Mouse (Mus musculus) MEL (cell line): ENCODE data around the gene Dscam.

Experiments used
- CHD2 ChIP-seq: IDR thresholded peaks from 2 replicates; pipeline ENCODE4 v1.6.1; 2011; ENCODE audit warnings: low read length, improper control_type of control experiment
- CTCF ChIP-seq, 3 experiments: IDR thresholded peaks in 2 of 3; conservative IDR thresholded peaks in 1 of 3; 2 replicates each; pipeline ENCODE4 v1.5.1; 2011 to 2012; ENCODE audit warnings: low read length in 3 of 3, low read depth in 2 of 3, mild to moderate bottlenecking in 2 of 3, improper control_type of control experiment in 1 of 3, inconsistent platforms in 1 of 3, mixed read lengths in 1 of 3, moderate library complexity in 1 of 3; ENCODE audit not compliant: control insufficient read depth in 1 of 3, insufficient read depth in 1 of 3, poor library complexity in 1 of 3, severe bottlenecking in 1 of 3
- EP300 ChIP-seq, 2 experiments: IDR thresholded peaks; 2 replicates each; pipeline ENCODE4 v1.6.1; 2011; ENCODE audit warnings: improper control_type of control experiment in 2 of 2, low read length in 2 of 2, low read depth in 1 of 2, mild to moderate bottlenecking in 1 of 2
- HCFC1 ChIP-seq: IDR thresholded peaks from 2 replicates; pipeline ENCODE4 v1.6.1; 2012; ENCODE audit warnings: low read depth, mild to moderate bottlenecking, inconsistent platforms, low read length, improper control_type of control experiment, moderate library complexity
- MAX ChIP-seq: IDR thresholded peaks from 2 replicates; pipeline ENCODE4 v1.6.1; 2011; ENCODE audit warnings: low read length, improper control_type of control experiment
- POLR2A ChIP-seq, 2 experiments: IDR thresholded peaks; 2 replicates each; pipeline ENCODE4 v1.6.1; 2011 to 2012; ENCODE audit warnings: low read length in 2 of 2, mild to moderate bottlenecking in 2 of 2, control low read depth in 1 of 2, improper control_type of control experiment in 1 of 2, low read depth in 1 of 2, moderate library complexity in 1 of 2; ENCODE audit not compliant: control insufficient read depth in 1 of 2, insufficient read depth in 1 of 2, poor library complexity in 1 of 2
- RCOR1 ChIP-seq: IDR thresholded peaks from 2 replicates; pipeline ENCODE4 v1.6.1; 2012; ENCODE audit warnings: low read depth, mild to moderate bottlenecking, inconsistent platforms, low read length, improper control_type of control experiment
- TAL1 ChIP-seq: IDR thresholded peaks from 2 replicates; pipeline ENCODE4 v1.6.1; 2012; ENCODE audit warnings: mild to moderate bottlenecking, inconsistent platforms, low read length, moderate library complexity, mixed read lengths

- TF ChIP-seq POLR2A (IDR thresholded peaks at IDR 0.05; ENCODE audit: control insufficient read depth in 1 of 2, insufficient read depth in 1 of 2, low read depth in 1 of 2, low read length in 2 of 2, poor library complexity in 1 of 2): no peak
- TF ChIP-seq HCFC1: no peak
- TF ChIP-seq CTCF (IDR thresholded peaks at IDR 0.05 in 2 of 3, conservative IDR thresholded peaks at IDR 0.05 in 1 of 3; ENCODE audit: control insufficient read depth in 1 of 3, insufficient read depth in 1 of 3, low read depth in 2 of 3, low read length in 3 of 3, poor library complexity in 1 of 3, severe bottlenecking in 1 of 3): no peak
- TF ChIP-seq EP300 (IDR thresholded peaks at IDR 0.05; ENCODE audit: low read depth in 1 of 2, low read length in 2 of 2): no peak
- no peak for TF ChIP-seq MAX
- TF ChIP-seq RCOR1: no peak
- no peak for TF ChIP-seq TAL1
- TF ChIP-seq CHD2: no peak
Measured at GRCm38 (mm10) chr16:96740073-96741055, 430.2 kb downstream of the Dscam start.
